Mouse (Mus musculus): ENCODE measurements around the gene Pde4a. TPM values are rescaled to one million over a fixed set of nuclear protein-coding genes. Genes with fewer than 3 reads are reported as not detected.
"Not testable (repeated sequence)": the region's sequence is repeated elsewhere in the genome, so short reads cannot be mapped to it uniquely, and the experiment has no call there.

Gene Pde4a
- total RNA-seq, 2 experiments from 2014 or later: 74.0 to 85.1 TPM

DNA sequence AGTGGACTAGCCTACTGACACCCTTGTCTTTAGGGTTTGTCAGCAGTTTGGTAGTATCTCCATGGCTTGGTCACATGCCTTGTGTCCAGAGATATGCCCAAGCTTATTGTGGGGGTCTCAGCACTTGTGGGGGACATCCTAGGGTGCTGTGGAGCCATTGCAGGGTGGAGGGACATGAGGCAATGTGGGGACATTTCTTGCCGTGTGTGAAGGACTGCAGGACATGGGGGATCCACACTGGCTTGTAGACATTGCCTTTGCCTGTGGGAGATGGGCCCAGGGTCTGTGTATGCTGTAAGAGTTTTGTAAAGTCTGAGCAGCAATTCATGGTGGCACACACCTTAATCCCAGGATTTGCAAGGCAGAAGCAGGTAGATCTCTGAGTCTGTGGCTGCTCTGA, 15.3 kb downstream of the Pde4a start:
- no peak for DNase-seq (ENCODE audit: extremely low spot score in 1 of 2, low spot score in 1 of 2)

DNA sequence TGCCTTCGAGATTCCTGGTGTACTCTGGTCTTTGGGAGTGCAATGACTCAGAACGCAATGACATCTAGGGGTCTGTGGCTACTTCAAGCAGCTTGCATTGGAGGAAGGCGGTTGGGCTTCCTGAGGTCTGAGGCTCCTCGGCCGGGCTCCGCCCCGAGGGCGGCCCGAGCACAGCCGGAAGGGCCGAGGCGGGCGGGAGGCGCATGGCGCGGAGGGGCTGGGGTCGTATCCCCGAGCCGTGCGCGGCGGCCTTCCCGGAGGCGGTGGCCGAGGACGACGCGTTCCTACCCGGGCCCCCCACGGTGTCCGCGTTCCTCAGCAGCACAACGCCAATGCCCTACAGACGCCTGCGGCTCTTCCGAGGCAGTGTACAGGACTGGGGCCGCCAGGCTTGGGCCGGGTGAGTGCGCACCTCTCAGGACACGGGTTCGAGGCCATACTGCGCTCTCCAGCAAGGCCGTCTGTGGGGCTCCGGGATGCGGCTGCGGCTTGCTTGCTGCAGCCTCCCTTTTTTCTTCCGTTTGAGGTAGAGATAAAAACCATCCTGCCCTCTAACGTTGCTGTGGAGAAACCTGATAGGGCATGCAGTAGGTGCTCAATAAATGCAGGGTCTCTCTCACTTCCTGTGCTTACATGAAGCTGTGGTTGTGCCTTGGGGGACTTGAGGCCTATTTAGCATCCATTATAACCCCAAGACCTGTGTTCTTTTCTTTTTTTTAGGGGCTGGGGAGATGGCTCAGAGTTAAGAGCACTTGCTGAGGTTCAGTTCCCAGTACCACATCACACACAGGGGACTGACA, 16.1 kb downstream of the Pde4a start:
- no peak for DNase-seq (ENCODE audit: extremely low spot score in 1 of 2, low spot score in 1 of 2)

DNA sequence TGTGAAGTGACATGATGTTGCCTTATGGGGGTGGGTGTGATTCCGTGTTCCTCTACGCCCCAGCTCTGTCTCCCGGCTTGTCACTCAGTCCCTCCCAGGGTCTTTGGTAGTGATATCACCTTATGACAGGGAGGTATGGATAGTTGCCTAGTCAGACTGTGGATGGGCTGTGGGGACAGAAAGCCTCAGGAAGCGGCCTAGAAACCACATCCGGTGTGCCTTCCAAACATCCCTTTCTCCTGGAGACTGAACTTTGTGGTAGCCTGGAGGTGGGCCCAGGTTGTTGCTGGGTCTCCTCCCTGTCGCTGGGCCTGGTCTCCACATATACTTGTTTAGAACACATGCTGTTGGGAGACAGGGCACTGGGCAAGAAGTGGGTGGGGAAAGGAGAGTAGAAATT, 17.9 kb downstream of the Pde4a start:
- DNase-seq (ENCODE audit: extremely low spot score in 1 of 2, low spot score in 1 of 2): no peak

DNA sequence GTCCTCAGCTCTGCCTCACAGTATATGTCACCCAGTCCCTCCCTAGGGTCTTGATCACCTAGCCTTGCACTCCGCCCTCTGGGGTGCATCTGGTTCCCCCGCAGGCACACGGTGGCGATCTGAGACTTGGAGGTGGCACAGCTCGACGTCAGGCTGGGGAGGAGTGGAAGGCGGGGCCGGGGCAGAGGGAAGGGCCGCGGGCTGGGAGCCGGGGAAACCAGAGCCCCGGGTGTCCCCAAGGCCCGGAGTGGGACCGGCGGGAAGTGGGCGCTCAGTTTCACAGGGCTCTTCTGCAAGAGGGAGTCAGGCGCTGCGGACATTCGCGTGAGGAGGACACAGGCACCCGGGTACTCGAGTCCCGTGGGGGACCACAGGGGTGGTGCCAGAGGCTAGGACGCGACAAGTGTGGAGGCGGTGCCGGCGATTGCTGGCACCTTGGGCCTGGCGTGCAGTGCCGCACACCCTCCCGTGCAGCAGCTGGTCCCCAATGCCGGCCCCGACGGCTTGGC, 18.4 kb downstream of the Pde4a start:
- peak in 1 of 2 experiments; percentile 24 for DNase-seq (ENCODE audit: extremely low spot score in 1 of 2, low spot score in 1 of 2)

DNA sequence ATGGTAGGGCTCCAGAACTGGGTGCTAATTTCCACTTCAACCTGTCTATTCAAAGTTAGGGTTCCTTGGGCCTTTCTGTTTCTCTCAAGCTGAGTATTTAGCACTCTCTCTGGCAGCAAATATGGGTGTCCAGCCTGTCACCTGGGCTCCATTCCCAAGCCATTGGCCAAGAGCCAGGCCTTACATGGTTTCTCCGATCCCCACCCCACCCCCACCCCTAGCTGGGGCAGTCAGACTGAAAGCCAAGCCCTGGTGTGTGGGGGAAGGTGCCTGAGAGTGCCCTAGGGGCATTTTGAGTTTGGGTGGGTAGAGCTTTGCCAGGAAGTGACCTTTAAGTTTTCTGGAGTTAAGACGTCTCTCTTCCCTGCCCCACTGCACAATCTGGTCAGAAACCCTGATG, 19.2 kb downstream of the Pde4a start:
- no peak for DNase-seq (ENCODE audit: extremely low spot score in 1 of 2, low spot score in 1 of 2)

DNA sequence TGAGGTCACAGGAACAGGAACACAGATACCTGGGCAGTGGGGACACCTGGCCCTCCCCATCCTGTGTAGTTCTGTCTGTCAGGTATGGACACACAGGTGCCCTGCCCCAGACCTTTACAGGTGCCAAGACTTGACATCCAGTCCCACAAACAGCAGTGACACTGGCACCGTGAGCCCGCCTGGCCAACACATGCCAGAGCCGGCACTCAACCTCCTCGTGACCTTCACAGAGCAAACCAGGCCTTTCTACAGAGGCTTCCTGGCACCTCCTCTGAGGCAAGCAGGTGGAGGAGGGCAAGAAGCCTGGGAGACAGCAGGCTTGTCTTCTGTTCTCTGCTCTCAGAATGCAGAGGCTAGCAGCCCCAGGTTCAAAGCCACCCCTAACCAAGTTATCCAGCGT, 19.9 kb downstream of the Pde4a start:
- DNase-seq (ENCODE audit: extremely low spot score in 1 of 2, low spot score in 1 of 2): no peak

DNA sequence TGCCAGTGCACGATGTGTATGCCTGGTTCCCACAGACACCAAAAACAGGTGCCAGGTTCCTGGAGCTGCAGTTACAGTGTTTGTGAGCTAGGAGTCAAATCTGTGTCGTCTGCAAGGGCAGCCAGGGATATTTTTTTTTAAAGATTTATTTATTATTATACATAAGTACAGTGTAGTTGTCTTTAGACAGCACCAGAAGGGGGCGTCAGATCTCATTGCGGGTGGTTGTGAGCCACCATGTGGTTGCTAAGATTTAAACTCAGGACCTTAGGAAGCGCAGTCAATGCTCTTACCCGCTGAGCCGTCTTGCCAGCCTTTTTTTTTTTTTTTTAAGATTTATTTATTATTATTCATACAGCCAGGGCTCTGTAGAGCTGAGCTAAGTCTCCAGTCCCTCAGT, 24.4 kb downstream of the Pde4a start:
- no peak for DNase-seq (ENCODE audit: extremely low spot score in 1 of 2, low spot score in 1 of 2)

DNA sequence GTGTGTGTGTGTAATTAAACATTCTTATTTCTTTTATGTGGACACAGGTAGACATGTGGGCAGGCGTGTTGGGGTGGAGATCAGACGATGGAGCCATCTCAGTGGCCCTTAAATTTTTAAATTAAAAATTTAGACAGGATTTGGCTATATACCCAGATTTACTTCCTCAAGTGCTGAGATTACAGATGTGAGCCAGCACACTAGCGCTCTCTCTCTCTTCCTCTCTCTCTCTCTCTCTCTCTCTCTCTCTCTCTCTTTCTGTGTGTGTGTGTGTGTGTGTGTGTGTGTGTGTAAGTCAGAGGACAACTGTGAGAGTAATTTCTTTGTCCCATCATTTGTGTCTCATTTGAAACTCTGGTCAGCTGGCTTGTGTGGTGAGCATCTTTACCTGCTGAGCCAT, 25.2 kb downstream of the Pde4a start:
- DNase-seq (ENCODE audit: extremely low spot score in 1 of 2, low spot score in 1 of 2): no peak

DNA sequence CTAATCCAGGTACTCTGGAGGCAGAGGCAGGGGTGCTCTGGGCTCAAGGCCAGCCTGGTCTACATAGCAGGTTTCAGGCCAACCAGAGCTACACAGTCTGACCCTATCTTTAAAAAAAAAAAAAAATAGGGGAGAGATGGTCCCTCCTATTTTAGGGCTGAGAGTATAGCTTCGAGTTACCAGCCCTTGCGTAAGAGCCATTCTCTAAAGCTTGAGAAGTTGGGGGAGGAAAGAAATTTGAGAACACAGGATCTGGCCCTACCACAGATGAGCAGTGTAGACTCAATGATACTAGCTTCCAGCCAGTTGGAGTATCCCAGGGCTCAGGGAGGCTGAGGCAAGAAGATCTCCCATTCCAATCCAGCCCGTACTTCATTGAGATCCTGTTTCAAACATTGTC, 28.3 kb downstream of the Pde4a start:
- DNase-seq (ENCODE audit: extremely low spot score in 1 of 2, low spot score in 1 of 2): no peak

DNA sequence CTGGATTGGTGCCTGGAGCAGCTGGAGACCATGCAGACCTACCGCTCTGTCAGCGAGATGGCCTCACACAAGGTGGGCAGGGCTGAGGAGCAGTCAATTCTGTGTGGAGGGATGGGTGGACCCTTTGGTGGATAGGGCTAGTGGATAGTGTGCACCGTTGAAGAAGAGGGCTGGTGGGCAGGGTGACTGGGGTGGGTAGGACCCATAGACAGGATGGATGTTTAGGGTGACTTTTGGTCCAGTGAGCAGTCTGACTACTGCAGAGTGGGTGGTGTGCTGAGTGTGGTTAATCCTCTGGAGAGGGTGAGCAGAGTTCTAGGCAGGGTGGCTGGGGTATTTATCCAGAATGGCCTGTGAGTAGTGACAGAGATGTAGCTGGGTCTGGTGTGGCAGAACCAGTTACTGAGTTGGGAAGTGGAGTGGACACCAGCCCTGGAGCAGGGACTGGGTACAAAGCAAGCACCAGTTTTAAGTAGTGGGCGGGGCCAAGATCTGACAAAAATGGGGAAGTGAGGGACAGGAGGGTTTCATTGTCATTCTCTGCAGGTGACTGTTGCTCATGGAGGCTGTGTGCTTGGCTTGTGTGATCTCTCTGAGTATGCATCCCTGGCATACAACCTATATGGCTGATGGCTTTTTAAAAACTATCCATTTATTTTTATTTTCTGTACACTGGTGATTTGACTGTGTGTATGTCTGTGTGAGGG, 29.4 kb downstream of the Pde4a start:
- no peak for DNase-seq (ENCODE audit: extremely low spot score in 1 of 2, low spot score in 1 of 2)

DNA sequence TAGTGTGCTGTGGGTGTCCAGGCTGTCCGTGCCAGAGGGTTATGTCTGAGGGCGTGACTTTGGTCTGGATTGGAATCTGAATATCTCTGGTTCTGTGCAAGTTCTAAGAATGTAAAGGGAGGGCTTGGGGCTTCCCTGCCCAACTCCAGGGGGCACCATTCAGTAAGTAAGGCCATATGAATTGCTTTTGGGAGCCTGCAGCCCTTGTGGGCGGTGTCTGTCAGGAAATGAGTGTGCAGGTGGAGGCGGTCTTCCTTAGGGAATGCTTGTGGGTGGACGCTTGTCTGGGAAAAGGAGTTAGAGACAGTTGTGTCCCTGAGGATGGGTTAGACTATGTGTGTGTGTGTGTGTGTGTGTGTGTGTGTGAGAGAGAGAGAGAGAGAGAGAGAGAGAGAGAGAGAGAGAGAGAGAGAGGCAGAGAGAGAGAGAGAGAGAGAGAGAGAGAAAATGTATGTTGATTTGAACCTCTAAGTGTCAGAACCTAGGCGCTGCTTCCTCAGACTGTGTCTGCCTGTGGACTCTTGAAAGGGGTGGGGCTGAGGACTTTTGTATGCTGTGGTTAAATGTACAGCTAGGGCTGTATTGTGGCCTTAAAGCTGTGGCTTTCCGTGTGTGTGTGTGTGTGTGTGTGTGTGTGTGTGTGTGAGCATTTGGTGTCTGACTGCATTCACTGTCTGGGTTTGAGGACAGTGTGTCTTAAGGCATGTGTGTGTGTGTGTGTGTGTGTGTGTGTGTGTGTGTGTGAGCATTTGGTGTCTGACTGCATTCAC, 30.4 kb downstream of the Pde4a start:
- not testable (repeated sequence) for DNase-seq (ENCODE audit: extremely low spot score in 1 of 2, low spot score in 1 of 2)

DNA sequence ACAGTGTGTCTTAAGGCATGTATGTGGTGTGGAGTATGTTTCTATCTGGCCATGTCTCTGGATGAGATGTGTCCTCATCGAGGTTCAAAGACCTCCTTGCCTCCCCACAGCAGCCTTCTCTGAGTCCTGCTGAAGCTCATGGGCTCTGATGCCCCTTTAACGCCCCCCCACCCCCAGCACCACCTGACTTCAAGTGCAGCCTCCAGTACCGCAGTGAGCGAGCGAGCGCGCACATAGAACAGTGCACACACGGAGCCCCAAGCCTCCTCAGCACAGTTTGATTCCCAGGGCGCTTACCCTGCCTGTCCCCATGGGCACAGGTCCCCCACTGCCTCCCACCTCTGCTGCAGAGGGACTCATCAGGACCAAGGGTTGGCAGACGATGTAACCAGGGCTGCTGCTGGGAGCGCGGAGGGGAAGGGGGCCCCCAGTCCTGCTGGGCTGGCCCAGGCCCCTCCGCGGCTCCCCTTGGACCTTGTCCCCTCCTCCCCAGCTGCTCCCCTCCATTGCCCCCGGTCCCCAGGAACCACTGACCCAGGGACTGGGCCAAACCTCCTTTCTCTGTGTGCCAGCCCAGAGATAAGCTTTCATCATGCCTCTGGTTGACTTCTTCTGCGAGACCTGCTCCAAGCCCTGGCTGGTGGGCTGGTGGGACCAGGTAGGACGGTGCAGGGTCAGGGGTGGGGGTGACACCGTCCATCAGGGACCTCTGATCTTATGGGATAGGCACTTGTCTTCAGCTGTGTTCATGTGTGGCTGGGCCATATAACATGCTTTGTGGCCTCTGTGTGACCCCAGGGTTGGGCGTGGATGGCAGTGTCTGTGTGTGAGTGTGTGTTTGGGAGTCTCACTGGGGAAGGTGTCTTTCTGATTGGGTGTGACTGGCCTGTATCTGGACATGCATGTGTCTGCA, 31.3 kb downstream of the Pde4a start:
- DNase-seq (ENCODE audit: extremely low spot score in 1 of 2, low spot score in 1 of 2): peak; percentile 59 to 63

DNA sequence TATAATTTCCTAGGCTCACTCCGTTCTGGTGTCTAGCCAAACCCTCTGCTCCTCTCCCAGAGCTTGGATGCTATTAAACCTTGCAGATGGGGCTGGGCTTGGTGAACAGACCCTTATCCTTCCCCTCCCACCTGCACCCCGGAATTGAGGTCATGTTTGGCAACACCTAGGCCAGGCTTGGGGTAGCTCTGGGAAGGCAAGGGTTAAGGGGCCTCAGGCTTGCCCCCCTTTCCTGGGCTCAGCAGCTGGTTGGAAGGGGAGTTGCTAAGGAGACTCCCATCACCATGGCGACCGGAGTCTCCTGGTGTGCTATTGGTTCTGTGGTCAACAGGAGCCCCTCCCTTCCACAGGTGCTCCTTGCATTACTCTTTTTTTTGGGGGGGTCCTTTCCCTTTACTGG, 32.5 kb downstream of the Pde4a start:
- DNase-seq (ENCODE audit: extremely low spot score in 1 of 2, low spot score in 1 of 2): peak; percentile 54 to 58

DNA sequence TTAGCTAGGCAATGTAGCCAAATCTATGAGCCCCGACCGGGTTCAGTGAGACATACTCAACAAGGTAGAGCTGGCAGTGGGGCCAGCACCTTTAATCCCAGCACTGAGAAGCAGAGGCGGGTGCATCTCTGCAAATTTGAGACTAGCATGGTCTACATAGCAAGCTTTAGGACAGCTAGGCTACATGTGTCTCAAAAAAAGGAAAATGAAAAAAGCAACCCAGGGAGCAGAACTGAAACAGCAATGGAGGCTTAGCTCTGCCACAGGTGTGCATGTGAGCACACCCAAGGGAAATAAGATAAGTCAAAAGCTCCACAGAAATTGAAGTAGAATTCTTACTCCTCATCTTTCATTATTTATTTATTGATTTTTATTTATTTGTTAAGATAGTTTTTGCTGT, 33.4 kb downstream of the Pde4a start:
- DNase-seq (ENCODE audit: extremely low spot score in 1 of 2, low spot score in 1 of 2): no peak

DNA sequence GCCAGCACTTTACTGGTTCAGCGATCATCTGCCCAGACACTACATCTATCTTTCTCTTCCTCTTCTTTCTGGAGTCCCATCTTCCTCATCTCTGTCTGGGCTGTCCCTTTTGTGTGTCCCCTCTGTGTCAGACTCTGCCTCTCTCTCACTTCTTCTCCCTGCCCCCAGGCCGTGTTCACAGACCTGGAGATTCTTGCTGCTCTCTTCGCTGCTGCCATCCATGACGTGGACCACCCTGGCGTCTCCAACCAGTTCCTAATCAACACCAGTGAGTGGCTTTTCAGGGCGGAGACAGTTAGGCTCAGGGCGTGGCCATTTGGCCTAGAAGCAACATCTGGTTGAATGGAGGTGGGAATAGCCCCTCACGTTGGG, 38.6 kb downstream of the Pde4a start:
- DNase-seq (ENCODE audit: extremely low spot score in 1 of 2, low spot score in 1 of 2): no peak

DNA sequence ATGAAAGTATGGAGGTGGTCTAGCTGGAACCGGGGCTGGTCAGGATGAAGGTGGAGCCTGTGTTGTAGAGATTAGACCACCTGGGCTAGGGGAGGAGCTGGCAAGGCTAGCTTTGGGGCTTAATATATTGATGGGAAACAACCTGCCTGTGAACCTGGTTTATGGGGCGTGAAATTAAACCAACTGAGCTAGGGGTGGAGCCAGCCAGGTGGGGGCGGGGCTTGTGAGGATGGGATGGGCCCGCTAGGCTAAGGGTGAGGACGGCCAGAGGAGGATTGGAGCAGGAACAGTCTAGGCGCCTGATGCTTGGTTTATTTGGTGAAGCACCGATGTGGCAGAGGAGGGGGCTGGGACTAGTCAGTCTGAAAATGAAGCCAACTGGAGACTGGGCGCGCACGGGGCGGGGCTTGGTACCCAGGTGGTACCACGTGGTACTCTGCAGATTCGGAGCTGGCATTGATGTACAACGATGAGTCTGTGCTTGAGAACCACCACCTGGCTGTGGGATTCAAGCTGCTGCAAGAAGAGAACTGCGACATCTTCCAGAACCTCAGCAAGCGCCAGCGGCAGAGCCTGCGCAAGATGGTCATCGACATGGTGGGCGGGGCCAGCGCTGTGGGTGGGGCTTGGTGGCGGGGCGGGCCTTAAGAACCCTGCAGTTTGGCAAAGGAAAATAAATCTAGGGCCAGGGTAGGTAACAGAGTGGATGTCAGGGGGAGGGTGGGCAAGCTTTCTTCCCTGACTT, 39.2 kb downstream of the Pde4a start:
- peak in 1 of 2 experiments; percentile 31 for DNase-seq (ENCODE audit: extremely low spot score in 1 of 2, low spot score in 1 of 2)

DNA sequence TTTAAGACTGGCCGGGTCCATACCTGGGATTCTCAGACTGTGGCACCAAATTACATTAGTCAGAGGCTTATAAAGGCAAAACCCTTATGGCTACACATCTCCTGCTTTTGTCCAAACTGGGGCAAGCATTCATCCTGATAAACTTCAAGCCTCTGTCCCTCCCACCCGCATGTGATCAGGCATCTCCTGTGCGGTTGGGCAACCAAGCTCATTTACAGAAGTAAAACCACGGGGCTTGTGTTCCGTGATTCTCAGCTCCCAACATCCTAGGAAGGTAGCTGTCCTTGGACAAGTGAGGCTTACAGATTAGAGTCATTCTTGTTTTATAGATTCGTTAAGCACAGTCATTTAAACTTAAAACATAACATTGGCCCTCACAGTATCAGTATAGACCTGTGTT, 41.3 kb downstream of the Pde4a start:
- DNase-seq (ENCODE audit: extremely low spot score in 1 of 2, low spot score in 1 of 2): no peak

DNA sequence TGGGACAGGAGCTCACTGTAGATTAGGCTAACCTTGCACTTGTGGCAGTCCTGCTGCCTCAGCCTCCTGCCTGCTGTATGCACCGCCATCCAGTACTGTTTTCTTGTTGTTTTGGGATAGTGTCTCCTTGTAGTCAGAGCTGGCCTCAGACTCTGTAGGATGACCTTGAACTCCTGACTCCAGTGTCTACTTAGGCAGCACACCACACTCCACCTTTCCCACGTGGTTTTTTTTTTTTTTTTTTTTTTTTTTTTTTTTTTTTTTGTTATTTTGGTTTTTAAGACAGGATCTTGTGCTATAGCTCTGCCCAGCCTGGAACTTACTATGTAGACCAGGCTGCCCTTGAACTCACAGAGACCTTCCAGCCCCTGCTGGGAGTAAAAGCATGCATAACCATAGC, 43.1 kb downstream of the Pde4a start:
- DNase-seq (ENCODE audit: extremely low spot score in 1 of 2, low spot score in 1 of 2): no peak

DNA sequence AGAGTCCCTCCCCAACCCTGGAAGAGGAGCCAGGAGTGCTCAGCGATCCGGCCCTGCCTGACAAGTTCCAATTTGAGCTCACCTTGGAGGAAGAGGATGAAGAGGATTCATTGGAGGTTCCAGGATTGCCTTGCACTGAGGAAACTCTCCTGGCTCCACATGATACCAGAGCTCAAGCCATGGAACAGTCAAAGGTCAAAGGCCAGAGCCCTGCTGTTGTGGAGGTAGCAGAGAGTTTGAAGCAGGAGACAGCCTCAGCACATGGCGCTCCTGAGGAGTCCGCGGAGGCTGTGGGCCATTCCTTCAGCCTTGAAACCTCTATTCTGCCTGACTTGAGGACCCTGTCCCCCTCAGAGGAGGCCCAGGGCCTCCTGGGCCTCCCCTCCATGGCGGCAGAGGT, 45.3 kb downstream of the Pde4a start:
- no peak for DNase-seq (ENCODE audit: extremely low spot score in 1 of 2, low spot score in 1 of 2)
